Mouse (Mus musculus): ENCODE data around the gene Isy1.
"Not testable (repeated sequence)": the region's sequence is repeated elsewhere in the genome, so short reads cannot be mapped to it uniquely, and the experiment has no call there.

The Isy1 gene

DNA sequence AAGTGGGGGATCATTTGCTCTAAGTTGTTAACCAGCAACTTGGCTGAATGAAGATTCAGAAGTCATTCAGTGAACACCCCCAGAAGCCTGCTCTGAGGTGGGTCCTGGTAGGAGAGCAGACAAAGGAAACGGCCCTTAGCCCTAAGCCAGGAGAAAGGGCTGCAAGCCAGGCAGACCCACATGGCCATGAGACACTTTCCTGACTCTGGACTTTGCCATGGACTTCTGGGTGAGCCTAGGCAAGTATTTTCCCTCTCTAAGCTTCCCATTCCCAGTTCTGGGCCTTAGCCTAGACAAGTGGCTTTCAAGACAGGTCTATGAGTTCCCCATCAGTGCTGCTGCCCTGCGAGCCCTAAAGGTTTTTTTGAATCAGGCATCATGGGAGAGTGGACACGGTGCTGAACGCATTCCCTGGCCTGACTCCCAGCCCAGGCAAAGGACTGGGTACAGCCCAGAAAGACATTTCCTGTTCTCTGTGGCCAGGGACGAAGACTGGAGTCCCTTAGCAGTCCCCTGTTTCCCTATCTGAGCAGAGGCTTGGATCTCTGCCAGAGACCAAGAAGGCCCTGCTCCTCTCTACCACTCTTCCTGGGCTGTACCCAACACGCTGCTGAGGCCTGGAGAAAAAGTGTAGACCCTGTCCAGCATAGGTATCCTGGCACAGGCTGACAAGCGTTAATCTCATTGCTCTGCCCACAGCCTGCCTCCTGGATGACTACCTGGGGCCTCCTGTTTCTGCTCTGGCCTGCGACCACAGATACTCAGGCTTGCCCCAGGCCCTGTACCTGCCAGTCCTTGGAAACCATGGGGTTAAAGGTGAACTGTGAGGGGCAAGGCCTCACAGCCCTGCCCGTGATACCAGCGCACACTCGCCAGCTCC lies 60.1 kb downstream of the Isy1 start:
- no peak for DNase-seq (ENCODE audit: low spot score in 2 of 2)

DNA sequence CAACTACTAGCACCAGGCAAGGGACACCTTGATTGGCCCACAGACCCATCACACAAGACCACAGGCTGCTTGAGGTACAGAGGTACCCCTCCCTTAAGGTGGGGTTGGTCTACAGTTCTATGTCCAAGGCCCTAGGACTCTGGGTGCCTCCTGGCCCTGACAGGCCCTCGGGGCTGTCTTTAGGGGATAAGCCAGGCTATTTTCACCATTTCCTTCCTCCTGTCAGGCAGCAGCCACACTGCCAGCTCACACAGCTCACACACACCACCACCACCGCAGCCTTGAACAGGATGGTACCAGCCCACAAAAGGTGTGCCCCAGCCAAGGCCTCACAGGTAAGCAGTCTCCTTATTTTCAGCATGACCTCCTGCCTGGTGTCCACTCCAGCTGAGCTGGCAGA lies 60.8 kb downstream of the Isy1 start, which contains the start of gene Gp9:
Gp9 (plus strand) TSS at position 231 of the 400 bp plus-strand sequence.
- DNase-seq (ENCODE audit: low spot score in 2 of 2), result no peak

DNA sequence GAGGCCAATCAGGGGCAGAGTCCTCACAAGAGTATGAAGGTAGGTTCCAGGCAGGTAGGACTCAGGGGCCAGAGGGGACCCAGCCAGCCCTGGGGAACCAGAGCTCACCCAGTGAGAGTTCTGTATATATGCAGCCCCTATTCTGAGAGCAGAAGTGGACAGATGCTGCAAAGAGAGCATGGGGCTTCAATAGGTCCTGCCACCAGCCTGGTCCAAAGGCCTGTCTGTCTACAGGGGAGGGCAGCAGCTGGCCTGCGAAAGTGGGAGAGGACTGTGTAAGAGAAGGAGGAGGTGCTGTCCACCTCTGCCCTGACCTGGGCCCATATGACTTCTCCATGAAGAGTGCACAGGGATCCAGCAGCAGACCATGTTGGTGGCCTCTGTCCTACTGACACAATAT lies 61.9 kb downstream of the Isy1 start:
- no peak for DNase-seq (ENCODE audit: low spot score in 2 of 2)

DNA sequence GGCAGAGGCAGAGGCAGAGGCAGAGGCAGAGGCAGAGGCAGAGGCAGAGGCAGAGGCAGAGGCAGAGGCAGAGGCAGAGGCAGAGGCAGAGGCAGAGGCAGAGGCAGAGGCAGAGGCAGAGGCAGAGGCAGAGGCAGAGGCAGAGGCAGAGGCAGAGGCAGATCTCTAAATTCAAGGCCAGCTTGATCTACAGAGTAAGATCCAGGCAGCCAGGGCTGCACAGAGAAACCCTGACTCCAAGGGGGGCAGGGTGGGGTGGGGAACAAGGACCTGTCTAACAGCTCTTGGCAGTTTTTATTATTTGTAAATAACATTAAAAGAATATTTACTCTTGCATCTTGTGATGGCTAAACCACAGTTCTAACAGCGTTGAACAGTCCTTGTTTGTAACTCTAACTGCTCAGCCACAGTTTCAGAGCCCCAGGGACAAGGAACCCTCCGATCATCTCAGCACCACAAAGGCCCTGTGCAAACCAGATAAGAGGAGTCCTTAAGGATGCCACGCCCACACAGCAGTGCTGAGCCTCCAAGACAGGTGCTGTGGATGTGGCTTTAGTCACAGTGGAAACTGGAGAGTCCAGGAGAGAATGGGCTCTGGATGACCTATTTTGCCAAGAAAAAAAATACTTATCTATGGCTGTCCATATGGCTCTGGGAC lies 62.9 kb downstream of the Isy1 start:
- no peak for DNase-seq (ENCODE audit: low spot score in 2 of 2)

DNA sequence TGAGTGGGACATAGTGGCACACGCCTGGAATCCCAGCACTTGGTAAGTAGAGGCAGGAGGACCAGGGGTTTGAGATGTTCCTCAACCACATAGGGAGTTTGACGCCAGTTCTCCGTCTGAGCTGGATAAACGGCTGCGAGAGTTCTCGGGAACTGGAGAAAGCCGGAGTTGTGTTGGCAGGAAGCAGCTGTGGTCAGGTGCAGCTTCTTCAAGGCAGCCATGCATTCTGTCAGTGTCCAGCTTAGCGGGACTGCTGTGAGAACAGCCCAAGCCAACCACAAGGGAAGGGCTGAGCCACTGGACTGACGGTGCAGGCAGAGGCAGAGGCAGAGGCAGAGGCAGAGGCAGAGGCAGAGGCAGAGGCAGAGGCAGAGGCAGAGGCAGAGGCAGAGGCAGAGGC lies 63.7 kb downstream of the Isy1 start:
- DNase-seq (ENCODE audit: low spot score in 2 of 2), result no peak

DNA sequence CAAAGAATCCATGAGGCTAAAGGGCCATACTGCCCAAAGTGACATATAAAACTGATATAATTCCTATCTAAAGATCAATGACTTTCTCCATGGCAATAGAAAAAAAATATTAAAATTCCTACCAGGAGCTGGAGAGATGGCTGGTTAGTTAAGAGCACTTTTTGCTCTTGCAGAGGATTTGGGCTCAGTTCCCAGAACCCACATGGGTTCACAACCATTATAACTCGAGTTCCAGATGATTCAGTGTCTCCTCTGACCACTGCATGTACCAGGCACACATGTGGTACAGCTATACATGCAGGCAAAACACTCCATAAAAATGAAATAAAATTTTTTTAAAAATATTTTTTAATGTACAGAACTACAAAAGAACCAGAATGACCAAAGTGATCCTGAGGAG lies 64.1 kb downstream of the Isy1 start:
- DNase-seq (ENCODE audit: low spot score in 2 of 2), result no peak

DNA sequence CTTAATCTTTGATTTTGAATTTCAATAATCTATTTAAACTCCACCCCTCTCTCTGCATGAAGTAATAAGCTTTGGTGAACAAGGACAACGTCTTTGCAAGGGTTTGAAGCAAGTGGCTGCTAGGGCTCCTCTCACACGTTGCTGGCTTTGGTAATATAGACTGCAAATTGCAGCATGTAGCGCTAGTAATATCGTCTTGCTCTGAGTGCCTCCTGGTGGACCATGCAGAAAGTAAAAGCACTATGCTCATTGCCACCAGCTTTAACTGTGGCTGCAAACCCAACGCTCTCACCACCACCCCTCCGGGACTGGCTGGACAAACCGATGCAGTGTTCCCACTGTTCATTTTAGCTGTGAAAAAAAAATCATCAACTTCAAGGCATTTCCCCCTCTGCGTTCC lies 68.0 kb downstream of the Isy1 start:
- no peak for DNase-seq (ENCODE audit: low spot score in 2 of 2)

DNA sequence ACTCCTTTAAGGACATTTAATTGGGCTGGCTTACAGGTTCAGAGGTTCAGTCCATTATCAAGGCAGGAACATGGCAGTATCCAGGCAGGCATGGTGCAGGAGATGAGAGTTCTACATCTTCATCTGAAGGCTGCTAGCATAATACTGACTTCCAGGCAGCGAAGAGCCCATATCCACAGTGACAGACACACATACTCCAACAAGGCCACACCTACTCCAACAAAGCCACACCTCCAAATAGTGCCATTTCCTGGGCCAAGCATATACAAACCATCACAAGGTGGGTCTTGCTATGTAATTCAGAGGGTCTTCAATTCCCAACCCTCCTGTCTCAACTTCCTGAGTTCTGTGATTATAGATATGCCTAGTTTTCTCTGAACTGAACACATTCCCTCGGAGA lies 74.3 kb downstream of the Isy1 start:
- DNase-seq (ENCODE audit: low spot score in 2 of 2), result not testable (repeated sequence)
